Mouse (Mus musculus) cerebellum, adult 2 months (tissue): ENCODE data around the gene Gmpr2. TPM values are rescaled to one million over a fixed set of nuclear protein-coding genes. Genes with fewer than 3 reads are reported as not detected.

Experiments
- DNase-seq, 2 experiments: peaks; one replicate each; pipeline ENCODE4 v3.0.0; 2021
- H3K27ac ChIP-seq: fragments of 200-500 bp; 2 replicates; pipeline ENCODE4 v1.5.1; 2012; ENCODE audit warnings: low read length, control low read depth, inconsistent platforms; ENCODE audit not compliant: insufficient read depth
- H3K27me3 ChIP-seq: fragments of 200-500 bp; 2 replicates; pipeline ENCODE4 v1.6.1; 2012; ENCODE audit warnings: inconsistent platforms, mild to moderate bottlenecking, low read length, moderate library complexity; ENCODE audit not compliant: control insufficient read depth, insufficient read depth
- H3K4me1 ChIP-seq: fragments of 200-500 bp; 2 replicates; pipeline ENCODE4 v1.6.1; 2011; ENCODE audit warnings: low read length; ENCODE audit not compliant: control insufficient read depth, insufficient read depth
- H3K4me3 ChIP-seq: fragments of 200-500 bp; replicated peaks from 2 replicates; pipeline ENCODE3; 2011; ENCODE audit warnings: mild to moderate bottlenecking, low read depth, low read length, control low read depth; ENCODE audit not compliant: insufficient read depth
- CTCF ChIP-seq: fragments of 200-500 bp; IDR thresholded peaks from 2 replicates; pipeline ENCODE4 v1.5.1; 2011; ENCODE audit warnings: low read depth, mild to moderate bottlenecking, control low read depth, low read length, moderate library complexity, borderline replicate concordance; ENCODE audit not compliant: insufficient read depth
- POLR2A ChIP-seq: fragments of 200-500 bp; IDR thresholded peaks from 2 replicates; pipeline ENCODE4 v1.6.1; 2011; ENCODE audit warnings: low read length, control low read depth, borderline replicate concordance; ENCODE audit not compliant: insufficient read depth
- WGBS: fragments of 180-500 bp; shearing (Covaris S2); methylation state at CpG from one replicate; pipeline ENCODE4 v1.1.7; 2018; 5-methylcytosine and 5-hydroxymethylcytosine counted together
- polyA plus RNA-seq: library from polyadenylated mRNA; depleted of rRNA; stranded (reverse); fragments of >200 nt; gene quantifications from 2 replicates; pipeline ENCODE4 v1.2.3, GENCODE M21; 2012

Gene Gmpr2
- polyA plus RNA-seq, 1 experiment, result 29.2 TPM

- DNase-seq, result no peak
- Histone ChIP-seq H3K27ac (no peak overlapping the region), H3K27me3 (no peaks in the 10 kb centered on the region), H3K4me1 (no peaks in the 10 kb centered on the region), H3K4me3 (no peak overlapping the region)
- 72% methylated on average over 10 of the region's 10 CpGs for WGBS
- no peak for TF ChIP-seq CTCF
These were observed 17.7 kb downstream of the Gmpr2 start for GRCm38 (mm10) chr14:55689433-55689832.

- Histone ChIP-seq H3K27ac (no peak overlapping the region), H3K27me3 (no peaks in the 10 kb centered on the region), H3K4me1 (no peaks in the 10 kb centered on the region), H3K4me3 (no peak overlapping the region)
- TF ChIP-seq POLR2A (no peak), CTCF (no peak)
- DNase-seq, result no peak
- 69% methylated on average over 4 of the region's 4 CpGs for WGBS
These were observed 25.5 kb downstream of the Gmpr2 start for GRCm38 (mm10) chr14:55697226-55697625.

GRCm38 (mm10) chr14:55701131-55701530 lies 29.4 kb downstream of the Gmpr2 start:
- Histone ChIP-seq H3K4me3 (no peak overlapping the region), H3K27me3 (no peaks in the 10 kb centered on the region), H3K4me1 (no peaks in the 10 kb centered on the region), H3K27ac (no peak overlapping the region)
- TF ChIP-seq POLR2A, result no peak
- TF ChIP-seq CTCF, result no peak
- 56% methylated on average over 9 of the region's 9 CpGs for WGBS
- DNase-seq, result no peak

- no peak overlapping the region for H3K27ac ChIP-seq
- TF ChIP-seq CTCF (no peak), POLR2A (no peak)
- H3K27me3 ChIP-seq, result no peaks in the 10 kb centered on the region
- H3K4me3 ChIP-seq, result no peak overlapping the region
- no peaks in the 10 kb centered on the region for H3K4me1 ChIP-seq
- DNase-seq, result no peak
- WGBS, result 71% methylated on average over 6 of the region's 6 CpGs
These were observed 31.0 kb downstream of the Gmpr2 start for GRCm38 (mm10) chr14:55702761-55703160.

GRCm38 (mm10) chr14:55706051-55706600 lies 34.4 kb downstream of the Gmpr2 start:
- 90% methylated on average over 8 of the region's 8 CpGs for WGBS
- Histone ChIP-seq H3K27me3 (no peaks in the 10 kb centered on the region), H3K27ac (no peak overlapping the region), H3K4me1 (no peaks in the 10 kb centered on the region), H3K4me3 (no peak overlapping the region)
- no peak for DNase-seq
- TF ChIP-seq CTCF (no peak), POLR2A (no peak)

GRCm38 (mm10) chr14:55707397-55707796 lies 35.7 kb downstream of the Gmpr2 start:
- Histone ChIP-seq H3K4me1 (no peaks in the 10 kb centered on the region), H3K27me3 (no peaks in the 10 kb centered on the region), H3K4me3 (no peak overlapping the region), H3K27ac (no peak overlapping the region)
- 90% methylated on average over 5 of the region's 5 CpGs for WGBS
- no peak for TF ChIP-seq POLR2A
- no peak for TF ChIP-seq CTCF
- DNase-seq, result no peak

- WGBS, result 85% methylated on average over 4 of the region's 4 CpGs
- H3K4me1 ChIP-seq, result no peaks in the 10 kb centered on the region
- H3K27me3 ChIP-seq, result no peaks in the 10 kb centered on the region
- no peak overlapping the region for H3K27ac ChIP-seq
- DNase-seq, result no peak
- no peak for TF ChIP-seq CTCF
- TF ChIP-seq POLR2A, result no peak
- no peak overlapping the region for H3K4me3 ChIP-seq
These were observed 37.8 kb downstream of the Gmpr2 start for GRCm38 (mm10) chr14:55709509-55709908.

- Histone ChIP-seq H3K4me3 (no peak overlapping the region), H3K27ac (no peak overlapping the region), H3K27me3 (no peaks in the 10 kb centered on the region), H3K4me1 (no peaks in the 10 kb centered on the region)
- TF ChIP-seq POLR2A (no peak), CTCF (no peak)
- 77% methylated on average over 7 of the region's 7 CpGs for WGBS
- DNase-seq, result no peak
These were observed 40.0 kb downstream of the Gmpr2 start for GRCm38 (mm10) chr14:55711786-55712185.
